In genomic region chr4:63562742-63563141, GRCm38 (mm10) we compare ENCODE assay signal across 21 mouse cellular contexts. TPM values are rescaled to one million over a fixed set of nuclear protein-coding genes. Genes with fewer than 3 reads are reported as not detected.
DNase-seq lines count a peak whose midpoint lies in the region; ATAC-seq and TF ChIP-seq lines count a peak whose summit lies in the region.
"Had no signal": no experiment of that assay in that cellular context is flagged by ENCODE, and none has a peak within 500 bp of the region (broad histone marks: within the 10 kb centered on the region; RNA-seq: fewer than 3 reads in every experiment).

No protein-coding gene starts in this region.

- no peaks in the 10 kb centered on the region for H3K27me3 ChIP-seq in spleen, adult 2 months (ENCODE audit: control insufficient read depth, insufficient read depth, low read length)
- no peaks in the 10 kb centered on the region for H3K27me3 ChIP-seq in liver, embryonic 15.5 days
- H3K27me3 ChIP-seq in stomach, embryonic 16.5 days (ENCODE audit: control insufficient read depth, insufficient read depth, low read length), result no peaks in the 10 kb centered on the region
- H3K27me3 ChIP-seq in hindbrain, embryonic 14.5 days (ENCODE audit: control insufficient read depth, insufficient read depth, low read length), result no peaks in the 10 kb centered on the region; the same call in 1 of the 2 replicates
- H3K27me3 ChIP-seq: hindbrain, embryonic 15.5 days had no signal

- TF ChIP-seq POLR2A in spleen, adult 2 months (IDR thresholded peaks at IDR 0.05; ENCODE audit: low read depth, low read length), result no peak

- 0 out of 2 replicates have a peak overlapping the region, but pooled peaks have one; percentile 93 for H3K4me2 ChIP-seq in liver, embryonic 15.5 days
- no peak overlapping the region for H3K4me2 ChIP-seq in stomach, embryonic 16.5 days (ENCODE audit: low read depth, low read length)
- H3K4me2 ChIP-seq in hindbrain, embryonic 14.5 days (replicated peaks), result no peak overlapping the region
- H3K4me2 ChIP-seq: hindbrain, embryonic 15.5 days had no signal

- no peaks in the 10 kb centered on the region for H3K9me3 ChIP-seq in liver, embryonic 15.5 days (replicated peaks)
- H3K9me3 ChIP-seq in stomach, embryonic 16.5 days (replicated peaks; ENCODE audit: control insufficient read depth, low read length), result no peaks in the 10 kb centered on the region
- H3K9me3 ChIP-seq in hindbrain, embryonic 14.5 days (ENCODE audit: control insufficient read depth, low read length), result no peaks in the 10 kb centered on the region
- H3K9me3 ChIP-seq: embryonic facial prominence, embryonic 10.5 days; hindbrain, embryonic 15.5 days had no signal

- DNase-seq in CD4-positive, CD25-positive, alpha-beta regulatory T cell, adult 2 months (ENCODE audit: low read depth, low spot score), result peak; percentile 40
- DNase-seq in spleen, adult 2 months (ENCODE audit: low read depth in 1 of 2, low spot score in 2 of 2), result peak in 1 of 2 experiments; percentile 21
- no peak for DNase-seq in spleen, postnatal 4 days (ENCODE audit: low spot score in 2 of 2)
- DNase-seq in hindbrain, embryonic 14.5 days (ENCODE audit: low spot score), result no peak
- no peak for DNase-seq in right cerebral cortex, adult 18-20 months
- DNase-seq: adrenal gland, postnatal 25 days; cerebellum, postnatal 36 days; gastrocnemius, adult 2 months; midbrain, embryonic 14.5 days had no signal

- peak; percentile 7; the same call in 1 of the 2 replicates for TF ChIP-seq CTCF in spleen, adult 2 months (IDR thresholded peaks at IDR 0.05; ENCODE audit: extremely low read depth, insufficient read depth, insufficient read length, insufficient replicate concordance)

- H3K9ac ChIP-seq in liver, embryonic 15.5 days, result no peak overlapping the region; the same call in 1 of the 2 replicates
- no peak overlapping the region for H3K9ac ChIP-seq in stomach, embryonic 16.5 days (ENCODE audit: low read length)
- no peak overlapping the region for H3K9ac ChIP-seq in hindbrain, embryonic 14.5 days
- H3K9ac ChIP-seq: hindbrain, embryonic 15.5 days had no signal

- no peak for ATAC-seq in CD4-positive, CD25-positive, alpha-beta regulatory T cell, adult 4 months
- no peak for ATAC-seq in liver, embryonic 15.5 days (ENCODE audit: insufficient read depth)
- ATAC-seq in stomach, embryonic 16.5 days (ENCODE audit: insufficient read depth, low FRiP score), result no peak
- no peak for ATAC-seq in hindbrain, embryonic 14.5 days (ENCODE audit: low FRiP score)
- ATAC-seq: forebrain, embryonic 16.5 days had no signal

- H3K36me3 ChIP-seq in spleen, adult 2 months (ENCODE audit: control insufficient read depth, insufficient read depth, low read length), result peaks cover 4% of the 10 kb centered on the region; the same call in 1 of the 2 replicates
- no peaks in the 10 kb centered on the region for H3K36me3 ChIP-seq in liver, embryonic 15.5 days (replicated peaks)
- no peaks in the 10 kb centered on the region for H3K36me3 ChIP-seq in stomach, embryonic 16.5 days (ENCODE audit: control insufficient read depth, insufficient read depth, low read length)
- no peaks in the 10 kb centered on the region for H3K36me3 ChIP-seq in hindbrain, embryonic 14.5 days (replicated peaks; ENCODE audit: control insufficient read depth, insufficient read depth)
- H3K36me3 ChIP-seq: hindbrain, embryonic 15.5 days had no signal

- WGBS in spleen, adult 2 months, result 71% methylated on average over 4 of the region's 4 CpGs
- 67% methylated on average over 4 of the region's 4 CpGs for WGBS in liver, embryonic 15.5 days (ENCODE audit: insufficient replicate concordance)
- 89% methylated on average over 4 of the region's 4 CpGs for WGBS in stomach, embryonic 16.5 days
- 81% methylated on average over 4 of the region's 4 CpGs for WGBS in hindbrain, embryonic 14.5 days

- peaks cover 40% of the 10 kb centered on the region; the same call in 1 of the 2 replicates for H3K4me1 ChIP-seq in spleen, adult 2 months (ENCODE audit: control insufficient read depth, insufficient read depth, insufficient read length)
- H3K4me1 ChIP-seq in liver, embryonic 15.5 days (replicated peaks), result peaks cover 47% of the 10 kb centered on the region
- peaks cover 34% of the 10 kb centered on the region for H3K4me1 ChIP-seq in stomach, embryonic 16.5 days (ENCODE audit: control insufficient read depth, insufficient read depth, low read length)
- peaks cover 8% of the 10 kb centered on the region; the same call in 1 of the 2 replicates for H3K4me1 ChIP-seq in hindbrain, embryonic 14.5 days (replicated peaks; ENCODE audit: control insufficient read depth, insufficient read depth, low read length)

- H3K27ac ChIP-seq in spleen, adult 2 months (ENCODE audit: insufficient read depth, low read length), result peak overlapping the region; percentile 89
- peak overlapping the region; percentile 55 for H3K27ac ChIP-seq in liver, embryonic 15.5 days (replicated peaks)
- peak overlapping the region; percentile 21 for H3K27ac ChIP-seq in stomach, embryonic 16.5 days (ENCODE audit: low read length)
- no peak overlapping the region for H3K27ac ChIP-seq in hindbrain, embryonic 14.5 days
- H3K27ac ChIP-seq: embryonic facial prominence, embryonic 10.5 days; hindbrain, embryonic 15.5 days had no signal

- H3K4me3 ChIP-seq in spleen, adult 2 months (ENCODE audit: extremely low read depth, insufficient read depth, insufficient read length), result no peak overlapping the region
- no peak overlapping the region for H3K4me3 ChIP-seq in liver, embryonic 15.5 days (replicated peaks)
- no peak overlapping the region for H3K4me3 ChIP-seq in stomach, embryonic 16.5 days (replicated peaks; ENCODE audit: low read length)
- no peak overlapping the region for H3K4me3 ChIP-seq in hindbrain, embryonic 14.5 days (replicated peaks; ENCODE audit: low read length)
- H3K4me3 ChIP-seq: embryonic facial prominence, embryonic 10.5 days; erythroblast, embryonic 14.5 days; gastrocnemius, adult 2 months; hindbrain, embryonic 15.5 days had no signal

RNA-seq across cellular contexts. Expression of gene Tmem268, which starts 4.2 kb away (rescaled TPM):
- 10 to 100 TPM; 20.8 to 32.9 TPM for polyA plus RNA-seq in CD4-positive, CD25-positive, alpha-beta regulatory T cell, adult 4 months (2017; shearing (Covaris generic))
- polyA plus RNA-seq in spleen, adult 2 months (2012; rRNA removed), result 13.8 and 15.8 TPM in 2 replicates
- 9.6 and 11.7 TPM in 2 replicates for polyA plus RNA-seq in liver, embryonic 15.5 days (2015; fragmentation: Nextera tagmentation; extraction: Ambion mirVana)
- polyA plus RNA-seq in stomach, embryonic 16.5 days (2015; fragmentation: Nextera tagmentation; extraction: Ambion mirVana), result 6.6 and 8.8 TPM in 2 replicates
- 4.5 and 4.8 TPM in 2 replicates for polyA plus RNA-seq in hindbrain, embryonic 14.5 days (2014; fragmentation: Nextera tagmentation; extraction: Ambion mirVana)

RNA-seq across cellular contexts. Expression of gene Atp6v1g1, which starts 18.2 kb away (rescaled TPM):
- polyA plus RNA-seq in CD4-positive, CD25-positive, alpha-beta regulatory T cell, adult 4 months (2017; shearing (Covaris generic)), result 100 to 1,000 TPM; 198 to 222 TPM
- polyA plus RNA-seq in spleen, adult 2 months (2012; rRNA removed), result 17.0 and 17.2 TPM in 2 replicates
- polyA plus RNA-seq in liver, embryonic 15.5 days (2015; fragmentation: Nextera tagmentation; extraction: Ambion mirVana), result 125 and 128 TPM in 2 replicates
- polyA plus RNA-seq in stomach, embryonic 16.5 days (2015; fragmentation: Nextera tagmentation; extraction: Ambion mirVana), result 257 and 277 TPM in 2 replicates
- 409 and 428 TPM in 2 replicates for polyA plus RNA-seq in hindbrain, embryonic 14.5 days (2014; fragmentation: Nextera tagmentation; extraction: Ambion mirVana)

RNA-seq across cellular contexts. Expression of gene Gm11213, which starts 42.3 kb away (rescaled TPM):
- polyA plus RNA-seq in CD4-positive, CD25-positive, alpha-beta regulatory T cell, adult 4 months (2017; shearing (Covaris generic)), result not detected
- not detected in 2 replicates for polyA plus RNA-seq in spleen, adult 2 months (2012; rRNA removed)
- polyA plus RNA-seq in liver, embryonic 15.5 days (2015; fragmentation: Nextera tagmentation; extraction: Ambion mirVana), result not detected in 2 replicates
- polyA plus RNA-seq in stomach, embryonic 16.5 days (2015; fragmentation: Nextera tagmentation; extraction: Ambion mirVana), result not detected in 2 replicates
- polyA plus RNA-seq in hindbrain, embryonic 14.5 days (2014; fragmentation: Nextera tagmentation; extraction: Ambion mirVana), result not detected in 2 replicates
- polyA plus RNA-seq: activated CD4-positive, CD25-positive, alpha-beta regulatory T cell, adult 4 months; embryonic facial prominence, embryonic 10.5 days; erythroblast, embryonic 14.5 days; forebrain, embryonic 16.5 days; heart, embryonic 16.5 days; hindbrain, embryonic 15.5 days; kidney, embryonic 14.5 days; limb, embryonic 11.5 days; midbrain, embryonic 14.5 days; stomach, embryonic 14.5 days had no signal

RNA-seq across cellular contexts. Expression of gene Tex48, which starts 59.5 kb away (rescaled TPM):
- not detected for polyA plus RNA-seq in CD4-positive, CD25-positive, alpha-beta regulatory T cell, adult 4 months (2017; shearing (Covaris generic))
- not detected in 2 replicates for polyA plus RNA-seq in spleen, adult 2 months (2012; rRNA removed)
- not detected in 2 replicates for polyA plus RNA-seq in liver, embryonic 15.5 days (2015; fragmentation: Nextera tagmentation; extraction: Ambion mirVana)
- not detected in 2 replicates for polyA plus RNA-seq in stomach, embryonic 16.5 days (2015; fragmentation: Nextera tagmentation; extraction: Ambion mirVana)
- polyA plus RNA-seq in hindbrain, embryonic 14.5 days (2014; fragmentation: Nextera tagmentation; extraction: Ambion mirVana), result not detected in 2 replicates
- polyA plus RNA-seq: activated CD4-positive, CD25-positive, alpha-beta regulatory T cell, adult 4 months; embryonic facial prominence, embryonic 10.5 days; erythroblast, embryonic 14.5 days; forebrain, embryonic 16.5 days; heart, embryonic 16.5 days; hindbrain, embryonic 15.5 days; kidney, embryonic 14.5 days; limb, embryonic 11.5 days; midbrain, embryonic 14.5 days; stomach, embryonic 14.5 days had no signal
